27 mouse cellular contexts compared by ENCODE assay signal in genomic region chr8:105889756-105890465, GRCm38 (mm10). TPM values are rescaled to one million over a fixed set of nuclear protein-coding genes. Genes with fewer than 3 reads are reported as not detected.
"Had no signal": no experiment of that assay in that cellular context is flagged by ENCODE, and none has a peak within 500 bp of the region (broad histone marks: within the 10 kb centered on the region; RNA-seq: fewer than 3 reads in every experiment).

No protein-coding gene starts in this region.

- ATAC-seq: hindbrain, postnatal 0 days; liver, embryonic 12.5 days had no signal

- H3K4me2 ChIP-seq: heart, embryonic 11.5 days; heart, embryonic 13.5 days; heart, embryonic 15.5 days; hindbrain, embryonic 13.5 days; hindbrain, embryonic 15.5 days; kidney, embryonic 15.5 days; limb, embryonic 13.5 days; limb, embryonic 15.5 days; liver, embryonic 12.5 days had no signal

- H3K27me3 ChIP-seq: heart, embryonic 13.5 days; heart, embryonic 15.5 days; hindbrain, embryonic 13.5 days; hindbrain, embryonic 15.5 days; kidney, embryonic 15.5 days; limb, embryonic 13.5 days; limb, embryonic 15.5 days; liver, embryonic 12.5 days had no signal

- H3K9me3 ChIP-seq: heart, embryonic 13.5 days; heart, embryonic 15.5 days; hindbrain, embryonic 13.5 days; hindbrain, embryonic 15.5 days; kidney, embryonic 15.5 days; limb, embryonic 13.5 days; limb, embryonic 15.5 days; liver, embryonic 12.5 days had no signal

- H3K9ac ChIP-seq: heart, embryonic 13.5 days; heart, embryonic 15.5 days; hindbrain, embryonic 13.5 days; hindbrain, embryonic 15.5 days; kidney, embryonic 15.5 days; limb, embryonic 13.5 days; limb, embryonic 15.5 days; liver, embryonic 12.5 days; liver, embryonic 14.5 days had no signal

- DNase-seq: gastrocnemius, postnatal 36 days; heart, postnatal 14 days; heart, postnatal 36 days; kidney, adult 11 months; kidney, adult 2 months; kidney, adult 9 months; kidney, postnatal 14 days; kidney, postnatal 36 days; left cerebral cortex, postnatal 4 days; lung, adult 18-20 months had no signal

- H3K4me3 ChIP-seq: heart, adult 2 months; heart, embryonic 13.5 days; heart, embryonic 15.5 days; hindbrain, embryonic 13.5 days; hindbrain, embryonic 15.5 days; kidney, embryonic 15.5 days; limb, embryonic 13.5 days; limb, embryonic 15.5 days; liver, embryonic 12.5 days had no signal

- H3K27ac ChIP-seq: heart, adult 2 months; heart, embryonic 13.5 days; heart, embryonic 15.5 days; hindbrain, embryonic 13.5 days; hindbrain, embryonic 15.5 days; hindbrain, postnatal 0 days; kidney, embryonic 15.5 days; kidney, postnatal 0 days; limb, embryonic 13.5 days; limb, embryonic 15.5 days; liver, embryonic 12.5 days; liver, embryonic 14.5 days had no signal

RNA-seq across cellular contexts. Expression of gene Nrn1l, which starts 3.5 kb away (rescaled TPM):
- total RNA-seq: hematopoietic stem cell, adult 5-6 weeks; left cerebral cortex, postnatal 4 days; liver, adult 2 months had no signal
- polyA plus RNA-seq: heart, embryonic 11.5 days; hindbrain, embryonic 11.5 days; liver, embryonic 16.5 days had no signal
